Comparison of ENCODE assay signal across 8 mouse cellular contexts in genomic region chr14:54259003-54259721, GRCm38 (mm10). TPM values are rescaled to one million over a fixed set of nuclear protein-coding genes. Genes with fewer than 3 reads are reported as not detected.
A peak's percentile ranks its signal among the peaks of the same experiment; 100 is the strongest.
DNase-seq lines count a peak whose midpoint lies in the region; ATAC-seq and TF ChIP-seq lines count a peak whose summit lies in the region.

No protein-coding gene starts in this region.

- no peak for TF ChIP-seq EP300 in stomach, postnatal 0 days (optimal IDR thresholded peaks at IDR 0.05)

- H3K9ac ChIP-seq in ES-E14 (ENCODE audit: insufficient read depth, low read depth, low read length, poor library complexity, severe bottlenecking) = peak overlapping the region; percentile 87
- H3K9ac ChIP-seq in forebrain, embryonic 14.5 days (ENCODE audit: low read length) = peak overlapping the region; percentile 62
- peak overlapping the region; percentile 78 for H3K9ac ChIP-seq in liver, embryonic 16.5 days (ENCODE audit: low read depth, low read length)
- H3K9ac ChIP-seq in neural tube, embryonic 12.5 days = peak overlapping the region; percentile 54
- peak overlapping the region; percentile 78 for H3K9ac ChIP-seq in stomach, postnatal 0 days (ENCODE audit: low read length)

- H3K4me3 ChIP-seq in ES-E14 (ENCODE audit: insufficient read depth in 1 of 2, low read depth in 1 of 2, low read length in 2 of 2, poor library complexity in 1 of 2, severe bottlenecking in 1 of 2) = peak overlapping the region; percentile 83 to 99
- H3K4me3 ChIP-seq in forebrain, embryonic 14.5 days (ENCODE audit: low read depth, low read length) = peak overlapping the region; percentile 38
- H3K4me3 ChIP-seq in liver, embryonic 16.5 days (ENCODE audit: low read depth, low read length) = peak overlapping the region; percentile 70
- H3K4me3 ChIP-seq in neural tube, embryonic 12.5 days = peak overlapping the region; percentile 56
- peak overlapping the region; percentile 60 for H3K4me3 ChIP-seq in stomach, postnatal 0 days (ENCODE audit: low read depth, low read length)

- peaks cover 13% of the 10 kb centered on the region; the same call in 1 of the 2 replicates for H3K36me3 ChIP-seq in ES-E14 (ENCODE audit: control insufficient read depth, insufficient read depth, low read length, poor library complexity, severe bottlenecking)
- 0 out of 2 replicates have a peak, but pooled peaks cover 3% of the 10 kb centered on the region for H3K36me3 ChIP-seq in forebrain, embryonic 14.5 days (ENCODE audit: control insufficient read depth, insufficient read depth, low read length)
- no peaks in the 10 kb centered on the region for H3K36me3 ChIP-seq in liver, embryonic 16.5 days (ENCODE audit: control insufficient read depth, insufficient read depth)
- H3K36me3 ChIP-seq in neural tube, embryonic 12.5 days = peaks cover 8% of the 10 kb centered on the region; the same call in 1 of the 2 replicates
- H3K36me3 ChIP-seq in stomach, postnatal 0 days (ENCODE audit: control insufficient read depth, insufficient read depth, low read length) = peaks cover 8% of the 10 kb centered on the region

- 0 out of 2 replicates have a peak overlapping the region, but pooled peaks have one; percentile 3 for H3K27ac ChIP-seq in ES-E14 (ENCODE audit: insufficient read depth, low read depth, low read length, poor library complexity, severe bottlenecking)
- no peak overlapping the region for H3K27ac ChIP-seq in forebrain, embryonic 14.5 days (ENCODE audit: low read depth, low read length)
- H3K27ac ChIP-seq in liver, embryonic 16.5 days (ENCODE audit: low read length) = peak overlapping the region; percentile 60
- no peak overlapping the region for H3K27ac ChIP-seq in neural tube, embryonic 12.5 days
- H3K27ac ChIP-seq in stomach, postnatal 0 days (replicated peaks) = peak overlapping the region; percentile 53

- peak overlapping the region; percentile 64 for H3K4me2 ChIP-seq in forebrain, embryonic 14.5 days (ENCODE audit: low read length)
- H3K4me2 ChIP-seq in liver, embryonic 16.5 days (ENCODE audit: low read depth, low read length) = peak overlapping the region; percentile 88
- H3K4me2 ChIP-seq in neural tube, embryonic 12.5 days (replicated peaks) = peak overlapping the region; percentile 78
- H3K4me2 ChIP-seq in stomach, postnatal 0 days (replicated peaks; ENCODE audit: low read depth) = peak overlapping the region; percentile 80

- DNase-seq in ES-E14 (ENCODE audit: low read depth, low spot score) = peak; percentile 95
- peak; percentile 89 for DNase-seq in cerebellum, adult 11-12 months
- peak; percentile 88 for DNase-seq in forebrain, embryonic 14.5 days (ENCODE audit: low spot score)
- peak; percentile 95 to 96 for DNase-seq in heart, postnatal 14 days
- peak; percentile 86 for DNase-seq in large intestine, adult 2 months (ENCODE audit: low read depth, low spot score)
- DNase-seq in stomach, postnatal 0 days (ENCODE audit: low spot score) = peak; percentile 97

- no peaks in the 10 kb centered on the region for H3K27me3 ChIP-seq in forebrain, embryonic 14.5 days (replicated peaks; ENCODE audit: control insufficient read depth, insufficient read depth, low read length)
- H3K27me3 ChIP-seq in liver, embryonic 16.5 days (ENCODE audit: control insufficient read depth, insufficient read depth, low read depth, low read length) = no peaks in the 10 kb centered on the region
- 0 out of 2 replicates have a peak, but pooled peaks cover 3% of the 10 kb centered on the region for H3K27me3 ChIP-seq in neural tube, embryonic 12.5 days (replicated peaks)
- H3K27me3 ChIP-seq in stomach, postnatal 0 days (ENCODE audit: control insufficient read depth, insufficient read depth, low read length) = no peaks in the 10 kb centered on the region

- in situ Hi-C loops in ES-E14 (cut with MboI; ENCODE audit: low sequenced_read_pairs in 2 of 2, unreplicated experiment in 2 of 2) = no loop called here

- intact Hi-C loops in heart, postnatal 14 days (cut with DNase I) = loop anchor here (10.0 kb wide), 1 partner anchor 256 kb away; the partner anchor contains the start of gene Prmt5

- H3K4me1 ChIP-seq in ES-E14 (ENCODE audit: control insufficient read depth in 2 of 2, insufficient read depth in 2 of 2, low read length in 2 of 2, poor library complexity in 1 of 2) = peaks cover 2 to 7% of the 10 kb centered on the region in 2 experiments; a peak in 3 of 4 replicates
- peaks cover 6% of the 10 kb centered on the region; the same call in 1 of the 2 replicates for H3K4me1 ChIP-seq in forebrain, embryonic 14.5 days (ENCODE audit: control insufficient read depth, insufficient read depth, low read length)
- peaks cover 21% of the 10 kb centered on the region for H3K4me1 ChIP-seq in liver, embryonic 16.5 days (ENCODE audit: control insufficient read depth, low read depth, low read length)
- H3K4me1 ChIP-seq in neural tube, embryonic 12.5 days = peaks cover 12% of the 10 kb centered on the region
- no peaks in the 10 kb centered on the region; the same call in 1 of the 2 replicates for H3K4me1 ChIP-seq in stomach, postnatal 0 days (replicated peaks; ENCODE audit: control insufficient read depth, insufficient read depth)

- peak; percentile 89 for ATAC-seq in forebrain, embryonic 14.5 days
- ATAC-seq in liver, embryonic 16.5 days (ENCODE audit: low read depth) = peak; percentile 95
- ATAC-seq in neural tube, embryonic 12.5 days (ENCODE audit: low FRiP score, low read depth) = peak; percentile 91
- ATAC-seq in stomach, postnatal 0 days (ENCODE audit: low FRiP score, low TSS enrichment) = peak; percentile 93

- H3K9me3 ChIP-seq in ES-E14 (ENCODE audit: control insufficient read depth, insufficient read depth, low read depth, low read length) = no peaks in the 10 kb centered on the region
- no peaks in the 10 kb centered on the region for H3K9me3 ChIP-seq in forebrain, embryonic 14.5 days (replicated peaks; ENCODE audit: control insufficient read depth, low read length)
- H3K9me3 ChIP-seq in liver, embryonic 16.5 days (replicated peaks; ENCODE audit: control insufficient read depth, low read length) = no peaks in the 10 kb centered on the region
- no peaks in the 10 kb centered on the region for H3K9me3 ChIP-seq in neural tube, embryonic 12.5 days
- H3K9me3 ChIP-seq in stomach, postnatal 0 days (ENCODE audit: control insufficient read depth, low read length) = no peaks in the 10 kb centered on the region

- under 1% methylated on average over 35 of the region's 35 CpGs for WGBS in forebrain, embryonic 14.5 days
- 0% methylated on average over 35 of the region's 35 CpGs for WGBS in large intestine, adult 2 months
- WGBS in liver, embryonic 16.5 days (ENCODE audit: insufficient replicate concordance) = 1% methylated on average over 35 of the region's 35 CpGs
- WGBS in neural tube, embryonic 12.5 days = under 1% methylated on average over 35 of the region's 35 CpGs
- WGBS in stomach, postnatal 0 days = under 1% methylated on average over 35 of the region's 35 CpGs

- no peak for TF ChIP-seq CTCF in stomach, postnatal 0 days (IDR thresholded peaks at IDR 0.05; ENCODE audit: low read depth)

TF ChIP-seq in ES-E14, 5 proteins besides CTCF, POLR2A, EP300 and RAD21:
- TF ChIP-seq ZC3H11A (IDR thresholded peaks at IDR 0.05; ENCODE audit: borderline replicate concordance, low read depth, low read length) = no peak
- TF ChIP-seq ZNF384 (IDR thresholded peaks at IDR 0.05; ENCODE audit: low read depth, low read length) = no peak
- no peak for TF ChIP-seq CHD2 (IDR thresholded peaks at IDR 0.05; ENCODE audit: low read depth, low read length)
- TF ChIP-seq MAFK (IDR thresholded peaks at IDR 0.05; ENCODE audit: insufficient read depth, low read depth, low read length) = no peak
TF ChIP-seq in ES-E14: peak in this region for 0.

RNA-seq across cellular contexts. Expression of gene Abhd4, which starts 5.2 kb away (rescaled TPM):
- total RNA-seq in ES-E14 (2012; rRNA removed) = 17.6 and 26.3 TPM in 2 replicates
- polyA plus RNA-seq in forebrain, embryonic 14.5 days (2014; fragmentation: Nextera tagmentation; extraction: Ambion mirVana) = 61.7 and 63.6 TPM in 2 replicates
- total RNA-seq in heart, postnatal 14 days (2021) = 10 to 100 TPM; 46.7 to 50.7 TPM
- polyA plus RNA-seq in large intestine, adult 2 months (2012; rRNA removed) = 36.9 and 54.5 TPM in 2 replicates
- 22.6 and 23.0 TPM in 2 replicates for polyA plus RNA-seq in liver, embryonic 16.5 days (2015; fragmentation: Nextera tagmentation; extraction: Ambion mirVana)
- 45.1 and 48.7 TPM in 2 replicates for polyA plus RNA-seq in neural tube, embryonic 12.5 days (2016; fragmentation: Nextera tagmentation; extraction: Ambion mirVana)
- 40.2 and 45.7 TPM in 2 replicates for polyA plus RNA-seq in stomach, postnatal 0 days (2015; fragmentation: Nextera tagmentation; extraction: Ambion mirVana)

RNA-seq across cellular contexts. Expression of gene Dad1, which starts 5.3 kb away (rescaled TPM):
- total RNA-seq in ES-E14 (2012; rRNA removed) = 174 and 382 TPM in 2 replicates
- polyA plus RNA-seq in forebrain, embryonic 14.5 days (2014; fragmentation: Nextera tagmentation; extraction: Ambion mirVana) = 310 and 372 TPM in 2 replicates
- total RNA-seq in heart, postnatal 14 days (2021) = 100 to 1,000 TPM; 104 TPM
- polyA plus RNA-seq in large intestine, adult 2 months (2012; rRNA removed) = 752 and 904 TPM in 2 replicates
- 205 and 226 TPM in 2 replicates for polyA plus RNA-seq in liver, embryonic 16.5 days (2015; fragmentation: Nextera tagmentation; extraction: Ambion mirVana)
- polyA plus RNA-seq in neural tube, embryonic 12.5 days (2016; fragmentation: Nextera tagmentation; extraction: Ambion mirVana) = 270 and 281 TPM in 2 replicates
- 397 and 433 TPM in 2 replicates for polyA plus RNA-seq in stomach, postnatal 0 days (2015; fragmentation: Nextera tagmentation; extraction: Ambion mirVana)

RNA-seq across cellular contexts. Expression of gene Olfr49, which starts 25.6 kb away (rescaled TPM):
- not detected in 2 replicates for total RNA-seq in ES-E14 (2012; rRNA removed)
- not detected in 2 replicates for polyA plus RNA-seq in forebrain, embryonic 14.5 days (2014; fragmentation: Nextera tagmentation; extraction: Ambion mirVana)
- total RNA-seq in heart, postnatal 14 days (2021) = not detected
- not detected in 2 replicates for polyA plus RNA-seq in large intestine, adult 2 months (2012; rRNA removed)
- polyA plus RNA-seq in liver, embryonic 16.5 days (2015; fragmentation: Nextera tagmentation; extraction: Ambion mirVana) = not detected in 2 replicates
- polyA plus RNA-seq in neural tube, embryonic 12.5 days (2016; fragmentation: Nextera tagmentation; extraction: Ambion mirVana) = not detected in 2 replicates
- polyA plus RNA-seq in stomach, postnatal 0 days (2015; fragmentation: Nextera tagmentation; extraction: Ambion mirVana) = 0.02 and 0.16 TPM in 2 replicates

Comparison
In these comparisons a context has a peak if more than half of its experiments do, and no peak if none do; other contexts are left out.
1. H3K27ac ChIP-seq: peak in ES-E14 (single experiment), liver, embryonic 16.5 days (single experiment) and stomach, postnatal 0 days (single experiment); none in forebrain, embryonic 14.5 days (single experiment) and neural tube, embryonic 12.5 days (single experiment).
2. H3K4me3 ChIP-seq: peak in every context shown above with its lines; median percentile 91 in ES-E14; 70 in liver, embryonic 16.5 days; 60 in stomach, postnatal 0 days; 56 in neural tube, embryonic 12.5 days; 38 in forebrain, embryonic 14.5 days.
3. Peak in every context shown above with its lines, with median percentiles within 50 percentile points of each other: DNase-seq, H3K9ac ChIP-seq, ATAC-seq and H3K4me2 ChIP-seq.